Mouse (Mus musculus): ENCODE data around the gene Pomgnt2.

GRCm38 (mm10) chr9:121950418-121951113, 46.3 kb downstream of the Pomgnt2 start, which contains the start of gene Fam198a:
- no peak for TF ChIP-seq CTCF (conservative IDR thresholded peaks at IDR 0.05; ENCODE audit: low read length)
- TF ChIP-seq POU5F1 (IDR thresholded peaks at IDR 0.05; ENCODE audit: borderline replicate concordance, low read length), result no peak
